Mouse (Mus musculus): ENCODE measurements around the gene Rpl6. TPM values are rescaled to one million over a fixed set of nuclear protein-coding genes. Genes with fewer than 3 reads are reported as not detected.
"Not testable (repeated sequence)": the region's sequence is repeated elsewhere in the genome, so short reads cannot be mapped to it uniquely, and the experiment has no call there.

Gene Rpl6
- polyA plus RNA-seq, 1 experiment from 2014 or later, result 617 TPM

DNA sequence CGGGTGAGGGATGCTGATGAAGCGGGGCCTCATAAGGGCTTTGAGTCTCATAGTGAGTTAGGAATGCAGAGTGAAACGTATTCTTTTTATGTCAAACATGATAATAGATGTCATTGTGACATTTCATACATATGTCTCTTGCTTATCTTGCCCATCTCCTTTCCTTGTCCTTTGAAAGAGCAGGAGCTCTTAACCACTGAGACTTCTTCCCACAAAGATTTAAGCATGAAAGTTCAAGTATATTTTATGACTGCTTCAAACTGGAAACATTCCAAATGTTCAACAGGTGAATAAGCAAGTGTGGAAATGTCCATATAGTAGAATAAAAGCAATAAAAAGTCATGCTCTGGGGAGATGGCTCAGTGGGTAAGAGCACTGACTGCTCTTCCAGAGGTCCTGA is 22.1 kb downstream of the Rpl6 start:
- Histone ChIP-seq H3K4me2 (replicated peaks) (no peak overlapping the region), H3K27me3 (no peaks in the 10 kb centered on the region), H3K9me3 (replicated peaks) (no peaks in the 10 kb centered on the region), H3K4me3 (replicated peaks) (no peak overlapping the region), H3K36me3 (no peaks in the 10 kb centered on the region), H3K4me1 (peaks cover 5% of the 10 kb centered on the region), H3K9ac (no peak overlapping the region), H3K27ac (replicated peaks) (no peak overlapping the region)
- WGBS, result 59% methylated on average over 3 of the region's 3 CpGs
- no peak for ATAC-seq (ENCODE audit: insufficient number of reproducible peaks, low FRiP score, low TSS enrichment, low read depth)

DNA sequence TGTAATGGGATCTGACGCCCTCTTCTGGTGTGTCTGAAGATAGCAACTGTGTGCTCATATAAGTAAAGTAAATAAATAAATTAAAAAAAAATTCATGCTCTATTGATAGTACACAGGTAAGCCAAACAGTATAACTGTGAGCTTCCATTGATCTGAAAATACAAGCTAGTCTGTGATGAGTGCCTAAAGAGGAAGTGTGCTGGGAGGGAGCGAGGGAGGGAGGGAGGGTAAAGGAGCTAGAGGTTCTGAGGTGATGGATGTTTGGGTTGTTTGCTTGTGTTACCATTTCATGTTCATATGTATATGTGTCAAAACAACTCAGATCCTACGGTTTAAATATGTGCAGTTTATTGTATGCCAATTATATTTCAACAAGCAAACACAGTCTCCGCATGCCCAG is 22.6 kb downstream of the Rpl6 start:
- H3K27me3 ChIP-seq, result no peaks in the 10 kb centered on the region
- ATAC-seq (ENCODE audit: insufficient number of reproducible peaks, low FRiP score, low TSS enrichment, low read depth), result no peak
- H3K27ac ChIP-seq (replicated peaks), result no peak overlapping the region
- no peaks in the 10 kb centered on the region for H3K36me3 ChIP-seq
- H3K9me3 ChIP-seq (replicated peaks), result no peaks in the 10 kb centered on the region
- H3K4me2 ChIP-seq (replicated peaks), result no peak overlapping the region
- H3K4me3 ChIP-seq (replicated peaks), result no peak overlapping the region
- H3K4me1 ChIP-seq, result peaks cover under 1% of the 10 kb centered on the region; the same call in 1 of the 2 replicates
- H3K9ac ChIP-seq, result no peak overlapping the region
- 78% methylated on average over 4 of the region's 4 CpGs for WGBS

DNA sequence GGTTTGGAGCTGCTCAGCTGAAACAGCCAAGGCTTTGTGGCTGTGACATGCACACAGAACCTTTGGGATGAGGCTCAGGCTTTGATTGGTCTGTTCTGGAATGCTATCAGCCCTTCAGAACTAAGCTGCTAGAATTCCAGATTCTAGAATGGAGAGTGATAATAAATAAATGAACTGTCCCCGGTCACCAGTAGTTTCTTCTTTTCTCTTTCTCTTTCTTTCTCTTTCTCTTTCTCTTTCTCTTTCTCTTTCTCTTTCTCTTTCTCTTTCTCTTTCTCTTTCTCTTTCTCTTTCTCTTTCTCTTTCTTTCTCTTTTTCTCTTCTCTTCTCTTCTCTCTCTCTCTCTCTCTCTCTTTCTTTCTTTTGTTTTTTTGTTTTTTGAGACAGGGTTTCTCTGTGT is 23.0 kb downstream of the Rpl6 start:
- H3K27me3 ChIP-seq; H3K4me3 ChIP-seq (replicated peaks); ATAC-seq (ENCODE audit: insufficient number of reproducible peaks, low FRiP score, low TSS enrichment, low read depth); H3K36me3 ChIP-seq; H3K9me3 ChIP-seq (replicated peaks); H3K27ac ChIP-seq (replicated peaks); H3K9ac ChIP-seq; H3K4me2 ChIP-seq (replicated peaks); H3K4me1 ChIP-seq: not testable (repeated sequence)
- 97% methylated on average over 1 of the region's 1 CpGs for WGBS

DNA sequence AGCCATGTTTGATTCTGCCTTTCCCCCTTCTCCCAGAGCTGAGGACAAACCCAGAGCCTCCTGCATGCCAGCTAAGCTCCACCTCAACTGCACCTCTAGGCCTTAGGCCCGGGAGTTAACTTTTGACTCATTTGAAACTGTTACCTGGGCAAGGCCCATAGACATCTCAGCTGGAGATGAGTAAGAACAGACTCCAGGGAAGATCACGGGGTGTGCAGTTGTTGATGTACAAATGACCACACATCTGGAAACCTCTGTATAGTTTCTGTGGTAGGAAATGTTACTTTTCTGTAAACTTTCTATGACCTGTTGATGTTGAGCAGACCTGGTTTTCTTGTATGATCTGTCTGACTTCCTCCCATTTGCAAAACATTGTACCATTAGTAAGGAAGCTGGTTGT is 24.9 kb downstream of the Rpl6 start:
- H3K36me3 ChIP-seq, result no peaks in the 10 kb centered on the region
- WGBS, result 77% methylated on average over 2 of the region's 2 CpGs

DNA sequence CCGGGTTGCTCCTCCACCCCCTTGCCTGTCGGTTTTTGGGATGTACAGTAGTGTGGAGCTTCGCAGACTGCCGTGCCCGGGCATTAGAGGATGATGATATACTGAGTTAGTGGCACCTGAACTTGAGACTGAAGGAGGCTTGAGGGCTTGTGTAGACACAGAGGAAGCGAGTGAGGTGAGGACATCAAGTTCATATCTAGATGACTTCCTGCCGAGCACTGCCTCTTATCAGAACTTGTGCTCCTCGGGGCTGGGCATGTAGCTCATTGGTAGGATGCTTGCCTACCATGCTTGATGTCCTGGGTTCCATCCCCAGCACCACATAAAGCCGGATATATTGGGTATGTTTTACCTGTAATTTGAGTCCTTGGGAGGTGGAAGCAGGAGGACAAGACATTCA is 26.5 kb downstream of the Rpl6 start:
- H3K4me1 ChIP-seq, result no peaks in the 10 kb centered on the region
- no peak overlapping the region for H3K27ac ChIP-seq (replicated peaks)
- H3K4me3 ChIP-seq (replicated peaks), result no peak overlapping the region
- H3K36me3 ChIP-seq, result no peaks in the 10 kb centered on the region
- 85% methylated on average over 9 of the region's 9 CpGs for WGBS
- no peaks in the 10 kb centered on the region for H3K27me3 ChIP-seq
- ATAC-seq (ENCODE audit: insufficient number of reproducible peaks, low FRiP score, low TSS enrichment, low read depth), result no peak
- no peak overlapping the region for H3K4me2 ChIP-seq (replicated peaks)
- no peaks in the 10 kb centered on the region for H3K9me3 ChIP-seq (replicated peaks)
- no peak overlapping the region for H3K9ac ChIP-seq

More for the DNA sequence above, 24.9 kb downstream of the Rpl6 start:
- ATAC-seq (ENCODE audit: insufficient number of reproducible peaks, low FRiP score, low TSS enrichment, low read depth), result no peak
- Histone ChIP-seq H3K9me3 (replicated peaks) (no peaks in the 10 kb centered on the region), H3K4me3 (replicated peaks) (no peak overlapping the region), H3K27ac (replicated peaks) (no peak overlapping the region), H3K4me2 (replicated peaks) (no peak overlapping the region), H3K27me3 (no peaks in the 10 kb centered on the region), H3K9ac (no peak overlapping the region), H3K4me1 (no peaks in the 10 kb centered on the region)

DNA sequence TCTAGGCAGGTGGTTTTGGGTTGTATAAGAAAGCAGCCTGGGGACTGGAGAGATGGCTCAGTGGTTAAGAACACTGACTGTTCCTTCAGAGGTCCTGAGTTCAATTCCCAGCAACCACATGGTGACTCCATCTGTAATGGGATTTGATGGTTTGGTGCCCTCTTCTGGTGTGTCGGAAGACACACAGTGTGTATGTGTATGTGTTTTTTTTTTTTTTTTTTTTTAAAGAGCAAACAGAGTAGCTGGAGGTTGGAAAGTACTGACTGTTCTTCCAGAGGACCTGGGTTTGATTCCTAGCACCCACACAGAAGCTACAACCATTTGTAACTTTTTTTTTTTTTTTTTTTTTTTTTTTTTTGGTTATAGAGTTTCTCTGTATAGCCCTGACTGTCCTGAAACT is 28.5 kb downstream of the Rpl6 start:
- Histone ChIP-seq H3K4me1 (no peaks in the 10 kb centered on the region), H3K27me3 (no peaks in the 10 kb centered on the region), H3K9ac (no peak overlapping the region), H3K36me3 (no peaks in the 10 kb centered on the region), H3K4me3 (replicated peaks) (no peak overlapping the region), H3K9me3 (replicated peaks) (no peaks in the 10 kb centered on the region), H3K4me2 (replicated peaks) (no peak overlapping the region), H3K27ac (replicated peaks) (no peak overlapping the region)
- 91% methylated on average over 1 of the region's 1 CpGs for WGBS
- ATAC-seq (ENCODE audit: insufficient number of reproducible peaks, low FRiP score, low TSS enrichment, low read depth), result no peak

DNA sequence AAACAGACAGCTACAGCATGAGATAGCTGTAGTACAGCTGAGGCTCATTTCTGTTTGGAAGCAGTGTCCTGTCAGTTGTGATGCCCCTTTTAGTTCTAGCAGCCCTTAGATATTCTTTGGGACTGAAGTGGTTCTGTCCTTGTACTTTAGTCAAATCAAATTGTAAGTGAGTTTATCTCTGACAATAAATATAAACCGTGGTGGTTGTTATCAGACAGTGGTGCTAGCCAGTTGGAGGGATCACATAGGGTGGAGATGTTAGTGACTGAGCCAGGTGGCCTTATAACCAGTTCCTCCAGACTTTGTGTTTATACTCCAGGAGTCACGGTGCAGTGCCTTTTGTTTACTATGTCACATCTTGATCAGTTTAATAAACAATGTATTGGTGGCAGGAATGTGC is 29.4 kb downstream of the Rpl6 start:
- Histone ChIP-seq H3K27me3 (no peaks in the 10 kb centered on the region), H3K4me1 (no peaks in the 10 kb centered on the region), H3K27ac (replicated peaks) (no peak overlapping the region), H3K9me3 (replicated peaks) (no peaks in the 10 kb centered on the region), H3K36me3 (no peaks in the 10 kb centered on the region), H3K4me3 (replicated peaks) (no peak overlapping the region), H3K9ac (no peak overlapping the region), H3K4me2 (replicated peaks) (no peak overlapping the region)
- ATAC-seq (ENCODE audit: insufficient number of reproducible peaks, low FRiP score, low TSS enrichment, low read depth), result no peak
- 85% methylated on average over 2 of the region's 2 CpGs for WGBS

DNA sequence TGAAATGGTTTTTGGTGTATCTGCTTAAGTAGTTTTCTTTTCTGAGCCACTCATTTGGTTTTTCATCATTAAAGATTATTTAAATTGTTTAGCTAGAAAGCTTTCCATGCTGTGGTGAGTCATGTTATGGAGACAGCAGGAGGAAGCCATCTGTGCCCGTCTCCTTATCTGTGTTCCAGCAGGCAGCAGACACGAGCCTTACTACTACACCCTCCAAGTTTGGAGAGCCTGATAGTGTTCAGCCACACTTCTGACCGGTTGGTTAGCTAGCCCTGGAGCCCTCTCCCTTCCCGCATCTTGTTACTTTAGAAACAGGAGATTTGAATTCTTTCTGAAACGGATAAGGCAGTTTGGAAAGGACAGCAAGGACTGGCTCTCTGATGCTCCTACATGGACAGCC is 31.9 kb downstream of the Rpl6 start:
- H3K27me3 ChIP-seq, result no peaks in the 10 kb centered on the region
- no peaks in the 10 kb centered on the region for H3K36me3 ChIP-seq
- 81% methylated on average over 5 of the region's 5 CpGs for WGBS
- no peaks in the 10 kb centered on the region for H3K9me3 ChIP-seq (replicated peaks)
- ATAC-seq (ENCODE audit: insufficient number of reproducible peaks, low FRiP score, low TSS enrichment, low read depth), result no peak
- H3K4me2 ChIP-seq (replicated peaks), result no peak overlapping the region
- H3K4me3 ChIP-seq (replicated peaks), result no peak overlapping the region
- no peak overlapping the region for H3K9ac ChIP-seq
- no peak overlapping the region for H3K27ac ChIP-seq (replicated peaks)
- no peaks in the 10 kb centered on the region for H3K4me1 ChIP-seq

DNA sequence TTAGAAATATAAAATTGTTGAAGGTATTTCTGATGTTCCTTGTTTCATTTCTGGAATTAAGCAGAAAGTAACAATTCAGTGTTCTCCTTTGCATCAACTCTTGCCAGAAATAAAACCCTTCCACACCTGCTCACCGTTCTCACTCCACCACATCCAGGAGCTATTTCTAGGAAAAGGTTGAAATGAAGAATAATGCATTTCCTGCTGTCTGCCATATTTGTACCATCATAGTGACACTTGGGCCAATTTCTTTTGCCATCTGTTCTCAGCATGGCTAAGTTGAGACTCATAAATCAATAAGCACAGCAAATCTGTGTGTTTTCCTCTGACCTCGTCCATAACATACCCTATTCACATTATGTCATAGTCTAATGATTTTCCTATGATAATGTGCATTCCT is 33.9 kb downstream of the Rpl6 start:
- H3K4me2 ChIP-seq (replicated peaks), result no peak overlapping the region
- H3K9ac ChIP-seq, result no peak overlapping the region
- no peaks in the 10 kb centered on the region for H3K36me3 ChIP-seq
- H3K9me3 ChIP-seq (replicated peaks), result no peaks in the 10 kb centered on the region
- 72% methylated on average over 2 of the region's 2 CpGs for WGBS
- no peak overlapping the region for H3K4me3 ChIP-seq (replicated peaks)
- no peak overlapping the region for H3K27ac ChIP-seq (replicated peaks)
- no peaks in the 10 kb centered on the region for H3K27me3 ChIP-seq
- no peak for ATAC-seq (ENCODE audit: insufficient number of reproducible peaks, low FRiP score, low TSS enrichment, low read depth)
- H3K4me1 ChIP-seq, result no peaks in the 10 kb centered on the region

DNA sequence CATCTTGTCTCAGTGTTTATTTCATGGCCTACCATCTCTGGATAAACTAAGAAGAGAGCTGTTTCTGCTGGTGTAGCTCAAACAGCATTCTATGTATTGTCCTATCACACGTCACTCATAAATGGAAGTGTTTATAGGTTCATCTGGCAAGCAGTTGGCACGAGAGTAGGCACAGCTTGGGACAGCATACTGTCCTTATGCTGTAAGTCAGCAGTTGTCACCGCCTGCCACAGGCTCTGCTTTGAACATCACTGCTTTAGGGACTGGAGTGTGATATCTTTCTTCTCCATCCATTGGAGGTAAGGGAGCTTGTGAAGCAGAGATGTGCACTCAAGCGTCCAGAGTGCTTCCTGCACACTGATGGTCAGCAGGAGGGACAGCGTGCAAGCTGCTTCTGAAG is 35.6 kb downstream of the Rpl6 start:
- no peak for ATAC-seq (ENCODE audit: insufficient number of reproducible peaks, low FRiP score, low TSS enrichment, low read depth)
- 78% methylated on average over 5 of the region's 5 CpGs for WGBS
- H3K27me3 ChIP-seq, result no peaks in the 10 kb centered on the region
- H3K27ac ChIP-seq (replicated peaks), result no peak overlapping the region
- no peak overlapping the region for H3K4me2 ChIP-seq (replicated peaks)
- H3K9me3 ChIP-seq (replicated peaks), result no peaks in the 10 kb centered on the region
- no peaks in the 10 kb centered on the region for H3K4me1 ChIP-seq
- H3K36me3 ChIP-seq, result no peaks in the 10 kb centered on the region
- no peak overlapping the region for H3K4me3 ChIP-seq (replicated peaks)
- H3K9ac ChIP-seq, result no peak overlapping the region

DNA sequence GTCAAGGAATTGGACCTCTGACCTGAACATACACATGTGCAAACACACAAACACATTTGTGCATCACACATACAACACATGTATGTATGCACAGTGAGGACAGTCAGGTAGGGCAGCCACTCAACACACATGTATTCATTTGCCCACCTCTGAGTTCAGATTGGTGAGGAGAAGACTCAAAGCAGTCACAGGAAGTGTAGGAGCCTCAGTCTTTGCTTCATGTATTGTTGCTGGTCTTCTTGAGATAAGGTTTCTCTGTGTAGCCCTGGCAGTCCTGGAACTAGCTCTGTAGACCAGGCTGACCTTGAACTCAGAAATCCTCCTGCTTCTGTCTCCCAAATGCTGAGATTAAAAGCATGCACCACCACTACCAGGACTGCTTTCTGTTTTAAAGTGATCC is 36.9 kb downstream of the Rpl6 start:
- ATAC-seq (ENCODE audit: insufficient number of reproducible peaks, low FRiP score, low TSS enrichment, low read depth), result no peak
- Histone ChIP-seq H3K9me3 (replicated peaks) (no peaks in the 10 kb centered on the region), H3K4me1 (no peaks in the 10 kb centered on the region), H3K4me2 (replicated peaks) (no peak overlapping the region), H3K27me3 (no peaks in the 10 kb centered on the region), H3K9ac (no peak overlapping the region), H3K36me3 (no peaks in the 10 kb centered on the region), H3K4me3 (replicated peaks) (no peak overlapping the region), H3K27ac (replicated peaks) (no peak overlapping the region)

DNA sequence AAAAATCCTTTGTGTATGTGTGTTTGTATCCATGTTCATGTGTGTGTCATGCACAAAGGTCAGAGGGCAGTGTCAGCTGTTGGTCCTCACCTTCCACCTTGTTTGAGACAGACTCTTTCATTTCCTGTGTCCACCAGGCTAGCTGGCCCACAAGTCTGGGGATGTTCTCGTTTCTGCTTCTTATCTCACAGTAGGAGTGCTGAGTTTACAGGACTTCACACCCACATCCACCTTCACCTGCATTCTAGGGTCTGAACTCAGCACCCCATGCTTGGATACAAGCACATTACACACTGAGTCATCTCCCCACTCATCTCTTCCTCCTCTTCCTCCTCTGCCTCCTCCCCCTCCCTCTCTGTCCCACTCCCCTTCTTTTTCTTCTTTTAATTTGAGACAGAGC is 38.0 kb downstream of the Rpl6 start:
- no peak overlapping the region for H3K27ac ChIP-seq (replicated peaks)
- 60% methylated on average over 1 of the region's 1 CpGs for WGBS

More for the DNA sequence above, 38.0 kb downstream of the Rpl6 start:
- Histone ChIP-seq H3K9me3 (replicated peaks) (no peaks in the 10 kb centered on the region), H3K27me3 (no peaks in the 10 kb centered on the region), H3K9ac (no peak overlapping the region), H3K4me1 (no peaks in the 10 kb centered on the region), H3K4me2 (replicated peaks) (no peak overlapping the region), H3K4me3 (replicated peaks) (no peak overlapping the region), H3K36me3 (no peaks in the 10 kb centered on the region)
- no peak for ATAC-seq (ENCODE audit: insufficient number of reproducible peaks, low FRiP score, low TSS enrichment, low read depth)

Measured in embryonic facial prominence, embryonic 15.5 days (tissue).